Mouse (Mus musculus) ZHBTc4 (cell line): ENCODE results near the gene Atxn3.

ENCODE experiments used
- DNase-seq: peaks from one replicate; pipeline ENCODE4 v3.0.0-alpha.2; 2011; ENCODE audit warnings: low read depth, low spot score

Gene Atxn3

GRCm38 (mm10) chr12:101958556-101958955 is 510 bp upstream of the Atxn3 start:
- DNase-seq = no peak

GRCm38 (mm10) chr12:101957079-101957941 is 736 bp downstream of the Atxn3 start:
- DNase-seq = no peak

GRCm38 (mm10) chr12:101955821-101956220 is 2.2 kb downstream of the Atxn3 start:
- peak; percentile 79 for DNase-seq

- no peak for DNase-seq
These were observed 9.2 kb downstream of the Atxn3 start for GRCm38 (mm10) chr12:101948801-101949200.

GRCm38 (mm10) chr12:101947986-101948385 is 10.1 kb downstream of the Atxn3 start:
- DNase-seq = no peak

GRCm38 (mm10) chr12:101937572-101937971 is 20.5 kb downstream of the Atxn3 start:
- peak; percentile 79 for DNase-seq

GRCm38 (mm10) chr12:101935223-101935622 is 22.8 kb downstream of the Atxn3 start:
- DNase-seq = no peak

- no peak for DNase-seq
These were observed 29.6 kb downstream of the Atxn3 start for GRCm38 (mm10) chr12:101928423-101928822.

- DNase-seq = peak; percentile 11
These were observed 35.7 kb downstream of the Atxn3 start for GRCm38 (mm10) chr12:101922313-101922712.

GRCm38 (mm10) chr12:101919847-101920246 is 38.2 kb downstream of the Atxn3 start:
- no peak for DNase-seq

GRCm38 (mm10) chr12:101917165-101917564 is 40.9 kb downstream of the Atxn3 start:
- DNase-seq = no peak

GRCm38 (mm10) chr12:101912626-101913490 is 45.2 kb downstream of the Atxn3 start, which contains the start of gene Trip11:
TSS of gene Trip11 (minus strand) at chr12:101913267.
- DNase-seq = peak; percentile 93

GRCm38 (mm10) chr12:101911346-101911745 is 46.7 kb downstream of the Atxn3 start:
- DNase-seq = no peak

GRCm38 (mm10) chr12:101910360-101910759 is 47.7 kb downstream of the Atxn3 start:
- no peak for DNase-seq

GRCm38 (mm10) chr12:101905817-101906216 is 52.2 kb downstream of the Atxn3 start:
- no peak for DNase-seq

GRCm38 (mm10) chr12:101904906-101905305 is 53.1 kb downstream of the Atxn3 start:
- DNase-seq = no peak

- no peak for DNase-seq
These were observed 53.9 kb downstream of the Atxn3 start for GRCm38 (mm10) chr12:101904170-101904569.

- no peak for DNase-seq
These were observed 58.3 kb downstream of the Atxn3 start for GRCm38 (mm10) chr12:101899671-101900245.

- DNase-seq = no peak
These were observed 59.1 kb downstream of the Atxn3 start for GRCm38 (mm10) chr12:101898966-101899365.

GRCm38 (mm10) chr12:101897113-101897512 is 60.9 kb downstream of the Atxn3 start:
- DNase-seq = no peak

- DNase-seq = peak; percentile 9
These were observed 64.8 kb downstream of the Atxn3 start for GRCm38 (mm10) chr12:101893296-101893695.

GRCm38 (mm10) chr12:101892832-101893231 is 65.2 kb downstream of the Atxn3 start:
- DNase-seq = peak; percentile 7
